ENCODE assay signal across 9 mouse cellular contexts in genomic region chr15:27796868-27797222, GRCm38 (mm10).
DNase-seq lines count a peak whose midpoint lies in the region; ATAC-seq and TF ChIP-seq lines count a peak whose summit lies in the region.
"Had no signal": no experiment of that assay in that cellular context is flagged by ENCODE, and none has a peak within 500 bp of the region (broad histone marks: within the 10 kb centered on the region; RNA-seq: fewer than 3 reads in every experiment).

No protein-coding gene starts in this region.

- H3K9me3 ChIP-seq in limb, embryonic 10.5 days (replicated peaks) = no peaks in the 10 kb centered on the region
- H3K9me3 ChIP-seq in stomach, embryonic 16.5 days (replicated peaks; ENCODE audit: control insufficient read depth, low read length) = no peaks in the 10 kb centered on the region

- peaks cover 16% of the 10 kb centered on the region for H3K4me1 ChIP-seq in heart, adult 2 months (ENCODE audit: control insufficient read depth, insufficient read depth, low read length)
- H3K4me1 ChIP-seq in thymus, adult 2 months (replicated peaks; ENCODE audit: control insufficient read depth, insufficient read depth, low read length) = peaks cover 54% of the 10 kb centered on the region
- peaks cover 70% of the 10 kb centered on the region for H3K4me1 ChIP-seq in limb, embryonic 10.5 days
- peaks cover 37% of the 10 kb centered on the region for H3K4me1 ChIP-seq in stomach, embryonic 16.5 days (ENCODE audit: control insufficient read depth, insufficient read depth, low read length)

- H3K79me2 ChIP-seq in heart, adult 2 months (replicated peaks; ENCODE audit: control insufficient read depth, insufficient read depth, low read length) = no peaks in the 10 kb centered on the region

- TF ChIP-seq CTCF in heart, adult 2 months (IDR thresholded peaks at IDR 0.05) = no peak
- TF ChIP-seq CTCF in thymus, adult 2 months (IDR thresholded peaks at IDR 0.05; ENCODE audit: borderline replicate concordance, control insufficient read depth, extremely low read depth, insufficient read depth, low read length, poor library complexity) = no peak

- H3K4me3 ChIP-seq in heart, adult 2 months = no peak overlapping the region
- no peak overlapping the region for H3K4me3 ChIP-seq in thymus, adult 2 months (ENCODE audit: control insufficient read depth, insufficient read depth, low read length)
- H3K4me3 ChIP-seq in limb, embryonic 10.5 days = no peak overlapping the region
- no peak overlapping the region for H3K4me3 ChIP-seq in stomach, embryonic 16.5 days (replicated peaks; ENCODE audit: low read length)
- H3K4me3 ChIP-seq: erythroblast, embryonic 14.5 days had no signal

- intact Hi-C loops in heart, adult 2 months (cut with DNase I) = no loop called here
- intact Hi-C loops in heart, postnatal 25 days (cut with DNase I) = loop anchor here (2.0 kb wide), 1 partner anchor 14 kb away; no protein-coding TSS in a partner anchor
- intact Hi-C loops in left cerebral cortex, postnatal 36 days (cut with DNase I) = no loop called here

- no peak for TF ChIP-seq POLR2A in heart, adult 2 months (IDR thresholded peaks at IDR 0.05; ENCODE audit: insufficient read depth, low read depth, low read length)
- no peak for TF ChIP-seq POLR2A in thymus, adult 2 months (IDR thresholded peaks at IDR 0.05; ENCODE audit: control insufficient read depth, extremely low read depth, insufficient read depth, low read length, poor library complexity)

- no peak overlapping the region for H3K4me2 ChIP-seq in stomach, embryonic 16.5 days (ENCODE audit: low read depth, low read length)

- H3K27ac ChIP-seq in heart, adult 2 months = peak overlapping the region; percentile 87
- H3K27ac ChIP-seq in thymus, adult 2 months (ENCODE audit: control insufficient read depth, insufficient read depth, low read length) = peak overlapping the region; percentile 33; the same call in 1 of the 2 replicates
- H3K27ac ChIP-seq in limb, embryonic 10.5 days = peak overlapping the region; percentile 89
- peak overlapping the region; percentile 79 for H3K27ac ChIP-seq in stomach, embryonic 16.5 days (ENCODE audit: low read length)

- no peaks in the 10 kb centered on the region for H3K27me3 ChIP-seq in heart, adult 2 months (ENCODE audit: control insufficient read depth, insufficient read depth, low read length)
- H3K27me3 ChIP-seq in thymus, adult 2 months (ENCODE audit: control insufficient read depth, insufficient read depth, low read length) = no peaks in the 10 kb centered on the region
- no peaks in the 10 kb centered on the region for H3K27me3 ChIP-seq in limb, embryonic 10.5 days (ENCODE audit: low read depth, poor library complexity, severe bottlenecking)
- H3K27me3 ChIP-seq in stomach, embryonic 16.5 days (ENCODE audit: control insufficient read depth, insufficient read depth, low read length) = no peaks in the 10 kb centered on the region

- no peak overlapping the region for H3K9ac ChIP-seq in heart, adult 2 months (ENCODE audit: low read depth, low read length)
- H3K9ac ChIP-seq in stomach, embryonic 16.5 days (ENCODE audit: low read length) = peak overlapping the region; percentile 32

- H3K36me3 ChIP-seq in heart, adult 2 months (ENCODE audit: control insufficient read depth, insufficient read depth, low read length) = peaks cover 4% of the 10 kb centered on the region
- no peaks in the 10 kb centered on the region for H3K36me3 ChIP-seq in thymus, adult 2 months (ENCODE audit: control insufficient read depth, insufficient read depth, low read length)
- peaks cover 33% of the 10 kb centered on the region for H3K36me3 ChIP-seq in limb, embryonic 10.5 days
- H3K36me3 ChIP-seq in stomach, embryonic 16.5 days (ENCODE audit: control insufficient read depth, insufficient read depth, low read length) = peaks cover 6% of the 10 kb centered on the region; the same call in 1 of the 2 replicates

- ATAC-seq in stomach, embryonic 16.5 days (ENCODE audit: insufficient read depth, low FRiP score) = no peak

- DNase-seq in heart, adult 2 months = peak in 1 of 2 experiments; percentile 21
- no peak for DNase-seq in heart, postnatal 25 days (ENCODE audit: low spot score)
- DNase-seq in thymus, adult 2 months = no peak
- DNase-seq in thymus, postnatal 14 days = no peak
- DNase-seq in limb, embryonic 10.5 days (ENCODE audit: low spot score) = no peak
- no peak for DNase-seq in yolk sac, embryonic 10.5 days (ENCODE audit: low spot score)
- no peak for DNase-seq in left cerebral cortex, postnatal 36 days (ENCODE audit: low spot score in 2 of 2)

- TF ChIP-seq EP300 in heart, adult 2 months (IDR thresholded peaks at IDR 0.05; ENCODE audit: insufficient read depth, low read depth, low read length) = no peak

- 33% methylated on average over 7 of the region's 7 CpGs for WGBS in heart, adult 2 months
- WGBS in thymus, adult 2 months = 70% methylated on average over 7 of the region's 7 CpGs
- 86% methylated on average over 7 of the region's 7 CpGs for WGBS in limb, embryonic 10.5 days
- 60% methylated on average over 7 of the region's 7 CpGs for WGBS in stomach, embryonic 16.5 days

Comparison
In these comparisons a context has a peak if more than half of its experiments do, and no peak if none do; other contexts are left out.
1. H3K27ac ChIP-seq: peak in every context shown above with its lines; median percentile 89 in limb, embryonic 10.5 days; 87 in heart, adult 2 months; 79 in stomach, embryonic 16.5 days; 33 in thymus, adult 2 months.